Mouse (Mus musculus): ENCODE measurements around the gene Vps72. TPM values are rescaled to one million over a fixed set of nuclear protein-coding genes. Genes with fewer than 3 reads are reported as not detected.
"Not testable (repeated sequence)": the region's sequence is repeated elsewhere in the genome, so short reads cannot be mapped to it uniquely, and the experiment has no call there.

Gene Vps72
- total and polyA plus RNA-seq, 2 experiments from 2014 or later: 52.7 to 121 TPM

DNA sequence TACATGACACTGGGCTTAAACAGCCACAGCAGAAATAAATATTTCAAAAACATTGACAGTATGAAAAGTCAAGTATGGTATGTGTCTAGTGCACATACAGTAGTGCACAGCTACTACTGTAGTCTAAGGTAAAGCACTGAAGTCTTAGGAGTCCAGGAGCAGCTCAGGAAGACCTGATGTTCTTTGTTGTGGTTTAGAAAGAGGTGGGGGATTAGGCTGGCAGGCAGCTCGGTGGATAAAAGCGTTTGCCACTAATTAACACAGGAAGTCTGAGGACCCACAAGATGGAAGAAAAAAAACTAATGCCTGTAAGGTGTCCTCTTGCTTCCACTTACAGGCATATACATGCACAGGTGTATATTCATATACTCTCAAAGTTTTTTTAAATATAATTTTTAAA, 10.0 kb upstream of the Vps72 start:
- Histone ChIP-seq H3K4me2 (ENCODE audit: low read depth, low read length) (no peak overlapping the region), H3K27ac (no peak overlapping the region), H3K36me3 (ENCODE audit: insufficient read depth, low read length) (no peaks in the 10 kb centered on the region), H3K9ac (replicated peaks; ENCODE audit: low read length) (no peak overlapping the region), H3K4me1 (ENCODE audit: insufficient read depth, low read length) (peaks cover 6% of the 10 kb centered on the region; the same call in 1 of the 2 replicates), H3K27me3 (ENCODE audit: insufficient read depth, low read length) (no peaks in the 10 kb centered on the region), H3K9me3 (ENCODE audit: low read length) (no peaks in the 10 kb centered on the region), H3K4me3 (ENCODE audit: low read length) (no peak overlapping the region)
- DNase-seq (ENCODE audit: low spot score) (no peak), ATAC-seq (no peak)
- no peak for TF ChIP-seq CTCF (IDR thresholded peaks at IDR 0.05; ENCODE audit: low read depth)
- WGBS: 51% methylated on average over 2 of the region's 2 CpGs

DNA sequence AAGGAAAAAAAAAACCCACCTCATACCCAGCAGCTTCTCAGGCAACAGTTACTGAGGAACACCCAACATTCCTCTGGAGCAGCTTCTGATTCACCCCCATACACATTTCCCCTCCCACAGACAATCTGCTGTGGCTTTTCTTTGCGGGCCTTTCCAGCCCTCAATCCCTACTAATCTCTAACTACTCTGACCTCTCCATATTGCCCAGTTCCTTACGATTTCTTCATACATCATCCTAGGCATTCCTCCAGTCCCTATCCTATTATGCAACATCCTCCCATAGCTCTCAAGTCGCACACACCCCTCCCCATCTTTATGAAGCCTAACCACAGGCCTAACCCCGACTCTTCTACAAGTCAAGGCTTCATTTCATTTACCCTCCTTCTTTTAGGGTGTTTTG, 5.7 kb upstream of the Vps72 start:
- no peaks in the 10 kb centered on the region for H3K36me3 ChIP-seq (ENCODE audit: insufficient read depth, low read length)
- peak overlapping the region; percentile 84 for H3K9ac ChIP-seq (replicated peaks; ENCODE audit: low read length)
- no peak overlapping the region for H3K27ac ChIP-seq
- TF ChIP-seq CTCF (IDR thresholded peaks at IDR 0.05; ENCODE audit: low read depth): no peak
- WGBS: 65% methylated on average over 4 of the region's 4 CpGs
- H3K9me3 ChIP-seq (ENCODE audit: low read length): no peaks in the 10 kb centered on the region
- DNase-seq (ENCODE audit: low spot score) (no peak), ATAC-seq (no peak)
- no peaks in the 10 kb centered on the region for H3K27me3 ChIP-seq (ENCODE audit: insufficient read depth, low read length)
- H3K4me2 ChIP-seq (ENCODE audit: low read depth, low read length): peak overlapping the region; percentile 85
- H3K4me1 ChIP-seq (ENCODE audit: insufficient read depth, low read length): peaks cover 6% of the 10 kb centered on the region; the same call in 1 of the 2 replicates
- H3K4me3 ChIP-seq (ENCODE audit: low read length): peak overlapping the region; percentile 95

DNA sequence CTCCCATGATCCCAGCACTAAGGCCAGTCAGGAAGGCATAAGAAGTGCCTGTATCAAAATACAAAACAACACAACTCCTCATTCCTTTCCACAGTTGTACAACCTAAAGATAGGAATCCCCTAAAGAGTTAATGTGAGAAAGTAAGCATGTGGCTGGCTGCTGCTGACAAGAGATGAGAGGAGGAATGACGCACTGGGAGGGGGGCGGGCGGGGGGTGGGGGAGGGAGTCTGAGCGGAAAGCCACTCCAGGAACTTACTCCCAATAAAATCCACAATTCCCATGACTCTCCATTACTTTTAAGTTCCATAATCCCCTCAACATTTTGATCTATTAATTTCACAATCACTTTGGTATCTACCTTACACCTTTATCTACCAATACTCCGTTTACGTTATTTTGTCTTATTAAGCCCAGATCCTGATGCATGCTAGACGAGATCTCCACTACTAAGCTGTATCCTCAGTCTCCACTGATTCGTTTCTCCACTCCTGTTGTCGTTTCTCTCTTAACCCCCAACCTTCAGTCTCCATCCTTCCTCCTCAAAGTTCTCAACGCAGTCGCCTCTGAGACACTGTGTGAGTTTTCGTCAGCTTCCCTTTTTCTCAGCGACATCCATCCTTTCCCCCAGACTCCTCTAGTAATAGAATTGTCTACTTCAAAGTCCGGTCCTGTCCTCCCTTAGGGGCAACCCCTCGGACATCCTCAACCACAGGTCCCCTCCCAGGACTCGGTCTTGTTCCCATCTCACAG, 5.1 kb upstream of the Vps72 start:
- peak overlapping the region; percentile 94 for H3K27ac ChIP-seq
- WGBS: under 1% methylated on average over 16 of the region's 16 CpGs
- no peak for TF ChIP-seq CTCF (IDR thresholded peaks at IDR 0.05; ENCODE audit: low read depth)
- H3K4me3 ChIP-seq (ENCODE audit: low read length): peak overlapping the region; percentile 95
- DNase-seq (ENCODE audit: low spot score) (no peak), ATAC-seq (no peak)
- H3K4me1 ChIP-seq (ENCODE audit: insufficient read depth, low read length): peaks cover 6% of the 10 kb centered on the region; the same call in 1 of the 2 replicates
- H3K36me3 ChIP-seq (ENCODE audit: insufficient read depth, low read length): no peaks in the 10 kb centered on the region
- H3K4me2 ChIP-seq (ENCODE audit: low read depth, low read length): peak overlapping the region; percentile 85
- H3K9ac ChIP-seq (replicated peaks; ENCODE audit: low read length): peak overlapping the region; percentile 84
- no peaks in the 10 kb centered on the region for H3K9me3 ChIP-seq (ENCODE audit: low read length)
- H3K27me3 ChIP-seq (ENCODE audit: insufficient read depth, low read length): no peaks in the 10 kb centered on the region

DNA sequence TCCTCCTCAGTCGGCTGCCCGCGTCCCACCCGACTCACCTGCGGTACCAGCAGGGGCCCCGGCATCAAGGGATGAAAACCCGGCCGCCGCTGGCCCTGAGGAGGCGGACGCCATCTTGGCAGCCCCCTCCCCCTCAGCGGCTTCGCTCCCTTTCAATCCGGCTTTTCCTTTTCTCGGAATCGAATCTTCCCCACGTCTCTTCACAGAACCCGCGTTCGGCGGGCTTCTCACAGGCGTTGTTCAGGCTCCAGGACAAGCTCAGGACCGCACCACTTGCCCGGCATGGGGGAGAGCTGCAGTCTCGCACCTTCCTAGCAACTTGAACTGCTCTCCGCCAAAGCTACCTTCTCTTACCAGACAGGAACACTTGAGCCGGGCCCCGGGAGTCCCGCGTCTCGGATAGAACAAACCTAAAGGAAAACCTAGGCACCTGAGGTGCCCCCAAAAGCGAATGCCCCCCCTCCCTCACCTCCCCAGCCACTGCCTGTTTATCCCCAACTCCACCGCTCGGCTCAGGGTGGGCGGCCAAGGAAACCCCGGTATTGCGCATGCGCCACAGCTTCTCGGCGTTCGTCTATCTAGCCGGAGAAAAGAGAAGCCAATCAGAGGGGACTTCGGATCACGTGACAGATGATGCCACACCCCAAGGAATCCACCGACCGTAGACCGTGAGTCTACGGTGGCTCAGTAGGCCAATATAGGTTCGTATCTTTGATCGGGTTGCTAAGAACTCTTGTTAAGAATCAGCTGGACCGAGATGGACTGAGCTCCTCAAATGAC, 4.3 kb upstream of the Vps72 start, which contains the start of gene Pip5k1a:
Gene Pip5k1a, minus strand, starts transcription at position 593 of the 780 bp plus-strand sequence.
- peak; percentile 56 for TF ChIP-seq CTCF (IDR thresholded peaks at IDR 0.05; ENCODE audit: low read depth)
- H3K9ac ChIP-seq (replicated peaks; ENCODE audit: low read length): peak within 1 kb of the TSS; percentile 84
- no peaks in the 10 kb centered on the region for H3K36me3 ChIP-seq (ENCODE audit: insufficient read depth, low read length)
- H3K27ac ChIP-seq: peak within 1 kb of the TSS; percentile 94
- ATAC-seq (peak; percentile 95), DNase-seq (ENCODE audit: low spot score) (peak; percentile 100)
- peak within 1 kb of the TSS; percentile 85 for H3K4me2 ChIP-seq (ENCODE audit: low read depth, low read length)
- no peaks in the 10 kb centered on the region for H3K27me3 ChIP-seq (ENCODE audit: insufficient read depth, low read length)
- WGBS: under 1% methylated on average over 51 of the region's 51 CpGs
- H3K4me1 ChIP-seq (ENCODE audit: insufficient read depth, low read length): peaks cover 6% of the 10 kb centered on the region; the same call in 1 of the 2 replicates
- H3K4me3 ChIP-seq (ENCODE audit: low read length): peak within 1 kb of the TSS; percentile 95
- no peaks in the 10 kb centered on the region for H3K9me3 ChIP-seq (ENCODE audit: low read length)

DNA sequence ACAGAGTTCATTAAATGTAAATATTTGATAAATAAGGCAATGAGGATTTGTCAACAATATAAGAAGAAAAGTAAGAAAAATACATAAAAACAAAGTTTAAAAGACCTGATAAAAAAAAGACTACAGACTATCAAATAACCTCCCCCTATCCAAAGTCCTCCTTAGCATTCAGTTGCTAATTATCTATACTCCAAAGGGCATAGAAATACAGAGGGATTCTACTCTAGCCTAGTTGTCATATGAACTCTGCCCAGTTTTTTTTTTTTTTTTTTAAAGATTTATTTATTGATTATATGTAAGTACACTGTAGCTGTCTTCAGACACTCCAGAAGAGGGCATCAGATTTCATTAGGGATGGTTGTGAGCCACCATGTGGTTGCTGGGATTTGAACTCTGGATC, 3.5 kb upstream of the Vps72 start:
- H3K9me3 ChIP-seq (ENCODE audit: low read length); H3K27me3 ChIP-seq (ENCODE audit: insufficient read depth, low read length); H3K4me1 ChIP-seq (ENCODE audit: insufficient read depth, low read length); H3K36me3 ChIP-seq (ENCODE audit: insufficient read depth, low read length); DNase-seq (ENCODE audit: low spot score); H3K9ac ChIP-seq (replicated peaks; ENCODE audit: low read length); ATAC-seq: not testable (repeated sequence)
- peak overlapping the region; percentile 63 for H3K4me2 ChIP-seq (ENCODE audit: low read depth, low read length)
- H3K27ac ChIP-seq: 0 out of 2 replicates have a peak overlapping the region, but pooled peaks have one; percentile 65
- H3K4me3 ChIP-seq (ENCODE audit: low read length): peak overlapping the region; percentile 95

DNA sequence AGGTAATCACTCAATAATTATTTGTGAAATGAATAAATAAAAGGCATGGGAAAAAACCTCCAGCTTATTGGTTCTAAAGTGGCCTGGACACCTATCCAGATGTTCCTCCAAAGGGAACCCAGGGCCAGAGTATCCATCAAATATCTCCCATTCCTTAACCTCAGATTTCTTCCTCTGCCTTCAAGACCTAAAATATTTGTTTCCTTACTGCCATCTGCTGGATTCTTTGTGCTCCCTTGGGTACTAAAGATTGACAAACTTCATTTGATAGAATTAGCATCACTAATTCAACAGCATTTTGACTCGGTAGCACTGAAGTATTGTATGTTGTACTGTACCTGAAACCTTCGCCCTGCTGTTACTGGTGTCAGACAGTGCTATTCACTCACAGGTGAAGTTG, 2.9 kb upstream of the Vps72 start:
- DNase-seq (ENCODE audit: low spot score): peak; percentile 36
- H3K9ac ChIP-seq (replicated peaks; ENCODE audit: low read length): no peak overlapping the region
- no peaks in the 10 kb centered on the region for H3K36me3 ChIP-seq (ENCODE audit: insufficient read depth, low read length)
- H3K4me2 ChIP-seq (ENCODE audit: low read depth, low read length): no peak overlapping the region
- H3K27ac ChIP-seq: no peak overlapping the region
- WGBS: 61% methylated on average over 2 of the region's 2 CpGs
- no peak overlapping the region for H3K4me3 ChIP-seq (ENCODE audit: low read length)
- TF ChIP-seq CTCF (IDR thresholded peaks at IDR 0.05; ENCODE audit: low read depth): peak; percentile 29; the same call in 1 of the 2 replicates
- no peaks in the 10 kb centered on the region for H3K27me3 ChIP-seq (ENCODE audit: insufficient read depth, low read length)
- peaks cover 12% of the 10 kb centered on the region for H3K4me1 ChIP-seq (ENCODE audit: insufficient read depth, low read length)
- no peak for ATAC-seq
- no peaks in the 10 kb centered on the region for H3K9me3 ChIP-seq (ENCODE audit: low read length)

Measured in hindbrain, postnatal 0 days (tissue).